Mouse (Mus musculus) ES-Bruce4 (cell line): ENCODE data around the gene Rcsd1.

Experiments
- CTCF ChIP-seq: IDR thresholded peaks from one replicate; pipeline ENCODE4 v1.8.1; 2011; ENCODE audit warnings: low read depth, low read length
- POLR2A ChIP-seq: IDR thresholded peaks from one replicate; pipeline ENCODE4 v1.8.1; 2011; ENCODE audit warnings: low read length; ENCODE audit not compliant: insufficient read depth

- TF ChIP-seq CTCF: no peak
- no peak for TF ChIP-seq POLR2A
These were observed 14.9 kb upstream of the Rcsd1 start for GRCm38 (mm10) chr1:165724219-165725033.
